Mouse (Mus musculus) hindbrain, embryonic 16.5 days (tissue): Measurements from ENCODE around the gene Ccdc6. TPM values are rescaled to one million over a fixed set of nuclear protein-coding genes. Genes with fewer than 3 reads are reported as not detected.
A peak's percentile ranks its signal among the peaks of the same experiment; 100 is the strongest.
"Not testable (repeated sequence)": the region's sequence is repeated elsewhere in the genome, so short reads cannot be mapped to it uniquely, and the experiment has no call there.

Experiments
- ATAC-seq: fragments of 200-750 bp; cut with Nextera tagmentation; 2 replicates; pipeline ENCODE4 v1.8.0; 2017; ENCODE audit warnings: moderate TSS enrichment, moderate library complexity
- H3K27ac ChIP-seq: fragments of 300-500 bp; sonication (generic); 2 replicates; pipeline ENCODE4 v1.5.1; 2014; ENCODE audit warnings: low read depth, mild to moderate bottlenecking, control low read depth, low read length, moderate library complexity
- H3K27me3 ChIP-seq: fragments of 300-500 bp; sonication (generic); replicated peaks from 2 replicates; pipeline ENCODE4 v1.6.1; 2014; ENCODE audit warnings: low read length; ENCODE audit not compliant: control insufficient read depth, insufficient read depth
- H3K36me3 ChIP-seq: fragments of 300-500 bp; sonication (generic); 2 replicates; pipeline ENCODE4 v1.6.1; 2014; ENCODE audit warnings: mild to moderate bottlenecking, low read length, moderate library complexity, mixed read lengths; ENCODE audit not compliant: control insufficient read depth, insufficient read depth
- H3K4me1 ChIP-seq: fragments of 300-500 bp; sonication (generic); 2 replicates; pipeline ENCODE4 v1.6.1; 2014; ENCODE audit warnings: low read depth, low read length; ENCODE audit not compliant: control insufficient read depth, insufficient read depth
- H3K4me2 ChIP-seq: fragments of 300-500 bp; sonication (generic); 2 replicates; pipeline ENCODE4 v1.6.1; 2014; ENCODE audit warnings: mild to moderate bottlenecking, low read length, control low read depth, moderate library complexity
- H3K4me3 ChIP-seq: fragments of 300-500 bp; sonication (generic); 2 replicates; pipeline ENCODE4 v1.5.1; 2014; ENCODE audit warnings: mild to moderate bottlenecking, low read length, control low read depth, moderate library complexity
- H3K9ac ChIP-seq: fragments of 300-500 bp; sonication (generic); 2 replicates; pipeline ENCODE4 v1.6.1; 2014; ENCODE audit warnings: low read depth, mild to moderate bottlenecking, control low read depth, low read length, moderate library complexity
- H3K9me3 ChIP-seq: fragments of 300-500 bp; sonication (generic); 2 replicates; pipeline ENCODE4 v1.6.1; 2014; ENCODE audit warnings: mild to moderate bottlenecking, low read length, moderate library complexity; ENCODE audit not compliant: control insufficient read depth
- WGBS: fragments of 180-500 bp; shearing (Covaris S2); extraction: QIAGEN DNeasy Blood & Tissue Kit; methylation state at CpG from one replicate; pipeline ENCODE4 v1.1.7; 2014; 5-methylcytosine and 5-hydroxymethylcytosine counted together
- polyA plus RNA-seq: library from polyadenylated mRNA; unstranded; fragments of >200 nt; fragmentation: Nextera tagmentation; extraction: Ambion mirVana; gene quantifications from 2 replicates; pipeline ENCODE4 v1.2.1, GENCODE M21; 2015

Ccdc6 gene
- polyA plus RNA-seq, 1 experiment from 2014 or later: 18.6 TPM

DNA sequence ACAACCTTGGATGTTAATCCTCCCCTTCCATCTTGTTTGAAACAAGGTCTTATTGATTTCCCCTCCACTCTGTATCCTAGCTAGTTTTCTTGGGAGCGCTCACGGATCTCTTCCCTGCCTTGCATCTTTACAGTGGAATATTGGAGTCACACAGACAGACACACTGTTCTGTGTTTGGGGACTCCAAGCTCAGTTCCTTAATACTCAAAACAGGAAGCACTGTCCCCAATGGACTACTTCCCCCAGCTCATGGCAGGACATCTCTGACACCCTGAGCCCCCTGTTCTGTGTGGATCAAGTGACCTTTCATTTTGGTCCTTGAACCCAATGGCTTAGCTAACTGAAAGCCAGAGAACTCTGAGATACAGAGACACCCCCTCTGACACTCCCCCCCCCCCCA lies 100.7 kb downstream of the Ccdc6 start:
- H3K4me2 ChIP-seq: no peak overlapping the region
- H3K36me3 ChIP-seq: no peaks in the 10 kb centered on the region
- no peaks in the 10 kb centered on the region for H3K4me1 ChIP-seq
- no peak overlapping the region for H3K9ac ChIP-seq
- no peak overlapping the region for H3K27ac ChIP-seq
- no peak for ATAC-seq
- H3K4me3 ChIP-seq: no peak overlapping the region
- H3K27me3 ChIP-seq: no peaks in the 10 kb centered on the region
- H3K9me3 ChIP-seq: no peaks in the 10 kb centered on the region
- WGBS: 84% methylated on average over 2 of the region's 2 CpGs

DNA sequence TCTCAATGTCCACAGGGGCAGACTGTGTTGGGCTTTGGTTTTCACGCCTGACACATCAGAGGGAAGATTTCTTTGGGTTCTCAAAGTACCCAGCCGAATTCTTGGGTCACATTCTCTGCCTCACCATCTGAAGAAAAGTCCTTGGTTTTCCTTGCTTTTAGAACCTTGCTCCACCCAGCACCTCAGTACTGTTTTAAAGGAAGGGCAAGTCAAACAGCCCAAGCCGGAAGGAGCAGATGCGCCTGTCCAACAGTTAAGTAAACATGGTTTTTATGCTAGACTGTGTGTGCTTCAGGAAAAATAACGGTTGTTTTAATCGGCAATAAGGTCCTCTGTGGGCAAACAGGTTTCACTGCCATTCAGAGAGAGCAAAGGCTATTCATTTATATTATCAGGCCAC lies 101.1 kb downstream of the Ccdc6 start:
- no peak for ATAC-seq
- 77% methylated on average over 6 of the region's 6 CpGs for WGBS
- H3K9ac ChIP-seq: no peak overlapping the region
- H3K36me3 ChIP-seq: no peaks in the 10 kb centered on the region
- H3K9me3 ChIP-seq: no peaks in the 10 kb centered on the region
- no peaks in the 10 kb centered on the region for H3K4me1 ChIP-seq
- no peak overlapping the region for H3K4me2 ChIP-seq
- no peaks in the 10 kb centered on the region for H3K27me3 ChIP-seq
- no peak overlapping the region for H3K4me3 ChIP-seq
- H3K27ac ChIP-seq: no peak overlapping the region

DNA sequence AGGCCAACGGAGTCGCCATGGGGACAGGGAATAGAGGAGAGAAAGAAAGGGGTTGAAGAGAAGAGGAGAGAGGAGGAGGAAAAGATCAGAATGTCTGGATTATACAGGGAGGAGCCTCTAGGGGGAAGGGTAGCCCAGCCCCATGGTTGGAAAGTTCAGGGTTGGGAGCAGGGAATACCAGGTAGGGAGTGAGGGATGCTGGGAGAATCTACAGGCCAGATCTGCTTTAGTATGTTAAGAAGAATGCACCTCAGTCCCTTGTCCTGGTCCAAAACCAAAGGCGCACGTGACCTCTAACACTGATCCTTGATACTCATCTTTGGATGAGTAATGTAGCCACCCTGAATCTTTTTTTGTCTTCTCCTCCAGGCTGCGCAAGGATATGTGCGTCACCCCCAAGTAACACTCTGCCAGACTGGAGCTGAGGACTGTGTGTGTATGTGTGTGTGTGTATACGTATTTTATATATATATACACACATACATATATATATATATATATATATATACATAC lies 102.1 kb downstream of the Ccdc6 start:
- WGBS: 93% methylated on average over 7 of the region's 7 CpGs
- no peak for ATAC-seq
- H3K4me3 ChIP-seq: no peak overlapping the region

DNA sequence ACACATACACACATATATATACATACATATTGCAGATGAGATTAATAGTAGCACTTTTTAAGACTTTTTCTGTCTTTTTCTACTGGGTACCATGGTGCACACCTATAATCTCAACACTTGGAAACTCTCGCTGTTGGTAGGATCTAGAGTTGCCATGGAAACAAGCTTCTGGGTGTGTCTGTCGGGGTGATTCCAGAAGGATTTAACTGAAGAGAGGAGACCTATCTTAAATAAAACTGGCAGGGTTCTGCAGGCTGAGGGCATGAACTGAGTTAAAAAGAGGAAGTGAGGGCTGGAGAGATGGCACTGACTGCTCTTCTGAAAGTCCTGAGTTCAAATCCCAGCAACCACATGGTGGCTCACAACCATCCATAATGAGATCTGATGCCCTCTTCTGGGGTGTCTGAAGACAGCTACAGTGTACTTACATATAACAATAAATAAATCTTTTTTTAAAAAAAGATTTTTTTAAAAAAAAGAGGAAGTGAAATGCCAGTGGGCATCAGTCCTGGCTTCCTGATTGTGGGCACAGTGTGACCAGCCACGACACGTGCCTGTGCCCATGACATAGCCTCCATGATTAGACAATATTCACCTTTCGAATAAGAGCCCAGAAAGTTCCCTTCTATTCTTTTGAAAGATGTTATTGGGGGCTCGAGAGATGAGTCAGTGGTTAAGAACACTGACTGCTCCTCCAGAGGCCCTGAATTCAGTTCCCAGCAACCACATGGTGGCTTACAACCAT lies 102.7 kb downstream of the Ccdc6 start:
- Histone ChIP-seq H3K27ac (no peak overlapping the region), H3K27me3 (no peaks in the 10 kb centered on the region), H3K4me1 (no peaks in the 10 kb centered on the region; the same call in 1 of the 2 replicates), H3K4me3 (no peak overlapping the region), H3K4me2 (no peak overlapping the region), H3K36me3 (no peaks in the 10 kb centered on the region), H3K9me3 (no peaks in the 10 kb centered on the region), H3K9ac (no peak overlapping the region)
- WGBS: 90% methylated on average over 6 of the region's 6 CpGs
- no peak for ATAC-seq

More for the DNA sequence above, 102.1 kb downstream of the Ccdc6 start:
- H3K4me1 ChIP-seq: no peaks in the 10 kb centered on the region
- H3K27ac ChIP-seq: no peak overlapping the region
- no peak overlapping the region for H3K4me2 ChIP-seq
- H3K9ac ChIP-seq: no peak overlapping the region
- no peaks in the 10 kb centered on the region for H3K36me3 ChIP-seq
- no peaks in the 10 kb centered on the region for H3K9me3 ChIP-seq
- H3K27me3 ChIP-seq: no peaks in the 10 kb centered on the region

DNA sequence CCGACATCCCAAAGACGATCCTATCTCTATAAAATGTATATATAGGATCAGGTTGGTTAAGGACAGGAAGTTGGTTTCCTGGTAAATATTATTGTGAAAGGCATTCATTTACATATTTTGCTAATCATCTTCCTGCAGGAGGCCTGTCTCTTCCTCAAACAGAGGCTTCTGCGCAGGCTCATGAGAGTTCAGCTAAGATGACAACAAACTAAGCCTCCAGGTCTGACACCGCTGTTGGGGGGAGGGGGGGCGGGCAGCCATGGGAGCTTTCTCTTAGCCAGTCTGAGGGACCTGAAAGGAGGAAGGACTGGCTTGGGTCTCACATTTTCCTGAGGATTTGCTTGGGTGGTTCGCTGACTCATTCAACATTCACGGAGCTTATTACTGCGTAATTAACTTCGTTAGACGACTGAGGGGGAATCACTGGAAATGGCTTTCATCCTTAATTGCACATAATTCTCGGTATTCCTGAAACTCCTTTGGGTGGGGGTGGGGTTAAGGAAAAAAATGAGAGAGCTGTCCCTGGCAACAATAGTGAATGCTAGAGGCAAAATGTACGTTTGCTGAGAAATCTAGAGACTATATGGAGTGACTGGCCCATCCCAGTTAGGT lies 104.1 kb downstream of the Ccdc6 start:
- 52% methylated on average over 12 of the region's 12 CpGs for WGBS
- Histone ChIP-seq H3K27me3 (no peaks in the 10 kb centered on the region), H3K4me1 (no peaks in the 10 kb centered on the region; the same call in 1 of the 2 replicates), H3K36me3 (no peaks in the 10 kb centered on the region), H3K4me3 (no peak overlapping the region), H3K4me2 (peak overlapping the region; percentile 5; the same call in 1 of the 2 replicates), H3K27ac (no peak overlapping the region), H3K9me3 (no peaks in the 10 kb centered on the region), H3K9ac (no peak overlapping the region)
- no peak for ATAC-seq

DNA sequence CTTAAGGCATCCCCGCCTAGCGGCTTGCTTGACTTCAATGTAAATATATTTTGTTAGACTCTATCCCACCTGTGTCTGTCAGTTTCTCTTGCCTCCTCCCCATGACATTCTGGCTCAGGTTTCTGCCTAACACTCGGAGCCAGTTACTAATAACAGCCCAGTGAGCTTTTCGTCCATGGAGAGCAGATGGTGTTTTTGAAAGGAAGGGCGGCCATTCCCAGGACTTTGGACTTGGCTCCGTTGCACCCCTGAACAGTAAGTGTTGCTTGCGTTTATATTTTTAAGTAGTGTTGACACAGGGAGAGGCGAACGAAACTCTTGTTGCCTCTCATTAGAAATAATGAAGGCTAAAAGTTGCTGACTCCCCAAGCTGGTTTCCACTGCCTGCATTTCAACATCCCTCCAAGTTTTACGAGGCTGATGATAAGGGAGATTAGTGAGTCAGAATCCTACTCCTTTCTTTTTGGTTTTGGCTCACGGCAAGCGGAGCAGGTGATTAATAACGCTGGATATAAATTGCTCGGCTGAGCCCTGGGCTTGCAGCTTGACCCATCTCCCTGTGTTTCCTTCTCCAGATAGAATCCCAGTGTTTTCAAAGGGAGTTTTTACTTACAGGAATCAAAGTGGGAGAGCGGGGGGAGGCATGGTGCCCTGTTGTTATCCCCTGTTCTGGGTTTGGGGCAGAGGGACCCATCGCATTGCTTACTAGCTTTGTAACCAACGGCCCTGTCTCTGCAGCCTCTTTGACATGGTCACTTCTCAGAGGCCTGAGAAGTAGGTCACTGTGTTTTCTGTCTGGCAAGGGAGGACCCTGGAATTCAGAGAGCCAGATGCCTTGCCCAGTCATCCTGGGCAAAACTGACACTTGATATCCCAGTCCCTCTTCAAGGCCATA lies 107.8 kb downstream of the Ccdc6 start, which contains the start of gene Mrln:
Gene Mrln (plus strand): TSS at position 160 of the 895 bp plus-strand sequence.
- H3K36me3 ChIP-seq: no peaks in the 10 kb centered on the region
- H3K9ac ChIP-seq: no peak within 1 kb of the TSS
- H3K27ac ChIP-seq: no peak within 1 kb of the TSS
- no peaks in the 10 kb centered on the region; the same call in 1 of the 2 replicates for H3K4me1 ChIP-seq
- no peak for ATAC-seq
- no peak within 1 kb of the TSS for H3K4me3 ChIP-seq
- WGBS: 58% methylated on average over 17 of the region's 17 CpGs
- no peaks in the 10 kb centered on the region for H3K9me3 ChIP-seq
- no peaks in the 10 kb centered on the region for H3K27me3 ChIP-seq
- no peak within 1 kb of the TSS for H3K4me2 ChIP-seq

DNA sequence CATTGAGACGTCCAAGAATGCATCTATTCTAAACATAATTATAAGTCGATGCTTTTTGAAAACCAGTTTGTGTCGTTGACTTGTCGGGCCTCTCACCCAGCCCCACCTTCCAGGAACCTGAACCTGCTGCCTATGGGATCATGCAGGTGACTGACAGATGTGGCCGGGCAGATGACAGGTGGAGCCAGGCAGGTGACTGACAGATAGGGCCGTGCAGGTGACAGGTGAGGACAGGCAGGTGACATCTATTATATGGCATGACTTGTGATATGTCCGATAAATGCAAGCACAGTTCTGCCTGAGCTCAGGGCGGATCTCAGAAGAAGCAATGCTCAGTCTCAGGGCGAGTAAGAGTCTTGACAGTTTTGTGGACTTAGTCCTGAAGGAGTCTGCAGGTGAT lies 114.4 kb downstream of the Ccdc6 start:
- H3K9me3 ChIP-seq: no peaks in the 10 kb centered on the region
- 88% methylated on average over 9 of the region's 9 CpGs for WGBS

DNA sequence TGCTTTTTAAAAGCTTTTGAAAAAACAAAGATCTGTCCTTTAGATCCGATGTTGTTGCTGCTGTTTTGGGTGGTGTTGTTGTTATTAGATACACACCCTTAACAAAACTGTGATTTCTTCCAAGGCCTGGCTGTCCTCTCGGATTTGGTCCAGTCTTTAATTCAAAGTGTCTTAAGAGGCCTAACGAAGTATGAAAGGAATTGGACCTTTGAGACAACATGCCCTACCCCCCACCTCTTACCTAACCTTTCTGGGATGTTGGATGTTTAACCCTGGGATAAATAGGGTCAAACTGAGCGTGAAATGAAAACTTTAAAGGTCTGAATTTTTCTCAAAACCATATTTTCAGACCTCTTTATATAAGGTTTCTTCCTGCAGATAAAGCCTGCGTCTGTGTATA lies 124.0 kb downstream of the Ccdc6 start:
- Histone ChIP-seq H3K9me3 (no peaks in the 10 kb centered on the region), H3K27me3 (no peaks in the 10 kb centered on the region), H3K4me2 (no peak overlapping the region), H3K27ac (no peak overlapping the region), H3K4me1 (no peaks in the 10 kb centered on the region), H3K4me3 (no peak overlapping the region), H3K9ac (no peak overlapping the region), H3K36me3 (no peaks in the 10 kb centered on the region)
- WGBS: 65% methylated on average over 5 of the region's 5 CpGs
- ATAC-seq: no peak

More for the DNA sequence above, 114.4 kb downstream of the Ccdc6 start:
- no peak for ATAC-seq
- no peak overlapping the region for H3K4me2 ChIP-seq
- no peaks in the 10 kb centered on the region for H3K36me3 ChIP-seq
- H3K4me1 ChIP-seq: no peaks in the 10 kb centered on the region
- no peak overlapping the region for H3K4me3 ChIP-seq
- no peak overlapping the region for H3K27ac ChIP-seq
- no peak overlapping the region for H3K9ac ChIP-seq
- H3K27me3 ChIP-seq: no peaks in the 10 kb centered on the region

DNA sequence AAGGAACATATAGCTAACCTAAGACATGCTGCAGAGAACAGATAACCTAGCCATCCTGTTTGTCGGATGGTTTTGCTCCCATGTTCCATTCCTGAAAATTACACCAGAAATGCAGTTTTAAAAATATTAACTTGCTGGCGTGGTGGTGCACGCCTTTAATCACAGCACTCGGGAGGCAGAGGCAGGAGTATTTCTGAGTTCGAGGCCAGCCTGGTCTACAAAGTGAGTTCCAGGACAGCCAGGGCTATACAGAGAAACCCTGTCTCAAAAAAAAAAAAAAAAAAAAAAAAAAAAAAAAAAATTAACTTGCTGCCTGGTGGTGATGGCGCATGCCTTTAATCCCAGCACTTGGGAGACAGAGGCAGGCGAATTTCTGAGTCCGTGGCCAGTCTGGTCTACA lies 125.3 kb downstream of the Ccdc6 start:
- not testable (repeated sequence) for H3K36me3 ChIP-seq, H3K4me3 ChIP-seq, H3K4me1 ChIP-seq, H3K27ac ChIP-seq, H3K9me3 ChIP-seq, ATAC-seq, H3K4me2 ChIP-seq, H3K27me3 ChIP-seq, H3K9ac ChIP-seq
- WGBS: 96% methylated on average over 8 of the region's 8 CpGs
